Mouse (Mus musculus) megakaryocyte, embryonic 14.5 days (primary cell): ENCODE results near the gene Taf3.

Source experiments
- FLI1 ChIP-seq: IDR thresholded peaks from 2 replicates; pipeline ENCODE4 v1.6.1; 2012; ENCODE audit warnings: low read length, inconsistent platforms, mixed read lengths
- GATA1 ChIP-seq: IDR thresholded peaks from 3 replicates; pipeline ENCODE4 v1.6.1; 2012; ENCODE audit warnings: mixed read lengths, low read length, inconsistent platforms, borderline replicate concordance

- TF ChIP-seq GATA1 (no peak), FLI1 (no peak)
Observed at GRCm38 (mm10) chr2:9873757-9874156, 174.6 kb downstream of the Taf3 start.
